Mouse (Mus musculus): ENCODE measurements around the gene Cpsf6.

- TF ChIP-seq CTCF (IDR thresholded peaks at IDR 0.05; ENCODE audit: insufficient read depth, low read depth, low read length) (no peak), POLR2A (IDR thresholded peaks at IDR 0.05; ENCODE audit: insufficient read depth, low read depth, low read length) (no peak)
Observed at GRCm38 (mm10) chr10:117298336-117298735, 81.5 kb downstream of the Cpsf6 start.
